Mouse (Mus musculus) stomach, embryonic 15.5 days (tissue): Measurements from ENCODE around the gene Pdzk1ip1. TPM values are rescaled to one million over a fixed set of nuclear protein-coding genes. Genes with fewer than 3 reads are reported as not detected.

ENCODE experiments used
- ATAC-seq: fragments of 200-750 bp; cut with Nextera tagmentation; 2 replicates; pipeline ENCODE4 v1.8.0; 2017; ENCODE audit warnings: low read depth, moderate number of reproducible peaks, moderate TSS enrichment; ENCODE audit not compliant: insufficient read depth, low FRiP score
- H3K27ac ChIP-seq: fragments of 300-500 bp; sonication (generic); 2 replicates; pipeline ENCODE4 v1.5.1; 2015; ENCODE audit warnings: mild to moderate bottlenecking, inconsistent platforms
- H3K27me3 ChIP-seq: fragments of 300-500 bp; sonication (generic); replicated peaks from 2 replicates; pipeline ENCODE4 v1.6.1; 2015; ENCODE audit warnings: inconsistent platforms
- H3K36me3 ChIP-seq: fragments of 300-500 bp; sonication (generic); 2 replicates; pipeline ENCODE4 v1.6.1; 2015; ENCODE audit warnings: inconsistent platforms
- H3K4me1 ChIP-seq: fragments of 300-500 bp; sonication (generic); 2 replicates; pipeline ENCODE4 v1.6.1; 2015; ENCODE audit warnings: inconsistent platforms
- H3K4me2 ChIP-seq: fragments of 300-500 bp; sonication (generic); 2 replicates; pipeline ENCODE4 v1.6.1; 2015; ENCODE audit warnings: mild to moderate bottlenecking, inconsistent platforms
- H3K4me3 ChIP-seq: fragments of 300-500 bp; sonication (generic); replicated peaks from 2 replicates; pipeline ENCODE4 v1.5.1; 2015; ENCODE audit warnings: inconsistent platforms
- H3K9ac ChIP-seq: fragments of 300-500 bp; sonication (generic); 2 replicates; pipeline ENCODE4 v1.6.1; 2015; ENCODE audit warnings: inconsistent platforms
- H3K9me3 ChIP-seq: fragments of 300-500 bp; sonication (generic); 2 replicates; pipeline ENCODE4 v1.6.1; 2016; ENCODE audit warnings: inconsistent platforms
- WGBS: fragments of 180-500 bp; shearing (Covaris S2); methylation state at CpG from one replicate; pipeline ENCODE4 v1.1.7; 2015; 5-methylcytosine and 5-hydroxymethylcytosine counted together
- polyA plus RNA-seq: library from polyadenylated mRNA; unstranded; fragments of >200 nt; fragmentation: Nextera tagmentation; extraction: Ambion mirVana; gene quantifications from 2 replicates; pipeline ENCODE4 v1.2.1, GENCODE M21; 2015

Pdzk1ip1 gene
- polyA plus RNA-seq, result 82.4 and 96.6 TPM in 2 replicates

DNA sequence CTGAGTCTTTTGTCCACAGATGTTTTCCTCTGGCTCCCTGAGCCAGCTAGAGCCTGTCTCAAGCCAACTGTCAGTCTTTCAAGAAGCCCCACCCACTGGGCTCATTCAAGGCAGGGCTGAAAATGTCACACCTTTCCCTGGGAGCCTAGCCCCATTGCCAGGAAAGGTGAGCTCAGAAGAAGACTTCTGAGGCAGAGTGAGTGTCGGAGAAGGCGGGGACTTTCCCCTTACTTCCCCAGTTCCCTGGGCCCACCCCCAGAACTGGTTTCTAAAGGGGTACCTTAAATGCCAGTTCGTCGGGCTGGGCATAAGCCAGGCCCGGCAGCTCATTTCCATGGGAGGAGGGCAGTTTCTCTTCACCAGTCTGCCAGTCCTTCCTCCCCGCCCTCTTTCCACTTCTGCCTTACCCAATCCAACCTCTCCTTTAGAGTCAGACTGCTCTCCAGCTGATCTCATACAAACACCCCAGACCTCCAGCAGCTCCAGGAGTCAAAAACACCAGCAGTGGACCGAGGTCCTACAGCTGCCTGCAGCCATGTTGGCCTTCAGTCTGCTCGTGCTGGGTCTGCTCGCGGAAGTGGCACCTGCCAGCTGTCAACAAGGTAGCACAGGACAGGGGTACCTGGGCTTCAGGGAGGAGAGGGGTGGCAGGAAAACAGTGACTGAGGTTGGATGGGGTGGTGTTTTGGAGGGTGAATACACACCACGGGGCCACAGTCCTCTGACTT is at the start of gene Pdzk1ip1:
Gene Pdzk1ip1, plus strand, starts transcription at position 98 of the 728 bp plus-strand sequence.
- peak; percentile 67 for ATAC-seq
- H3K36me3 ChIP-seq, result no peaks in the 10 kb centered on the region
- 16% methylated on average over 11 of the region's 11 CpGs for WGBS
- peak within 1 kb of the TSS; percentile 55 for H3K27ac ChIP-seq
- H3K4me3 ChIP-seq, result peak within 1 kb of the TSS; percentile 28
- no peaks in the 10 kb centered on the region for H3K9me3 ChIP-seq
- H3K4me1 ChIP-seq, result no peaks in the 10 kb centered on the region
- H3K9ac ChIP-seq, result no peak within 1 kb of the TSS; the same call in 1 of the 2 replicates
- peak within 1 kb of the TSS; percentile 46 for H3K4me2 ChIP-seq
- 0 out of 2 replicates have a peak, but pooled peaks cover 3% of the 10 kb centered on the region for H3K27me3 ChIP-seq

DNA sequence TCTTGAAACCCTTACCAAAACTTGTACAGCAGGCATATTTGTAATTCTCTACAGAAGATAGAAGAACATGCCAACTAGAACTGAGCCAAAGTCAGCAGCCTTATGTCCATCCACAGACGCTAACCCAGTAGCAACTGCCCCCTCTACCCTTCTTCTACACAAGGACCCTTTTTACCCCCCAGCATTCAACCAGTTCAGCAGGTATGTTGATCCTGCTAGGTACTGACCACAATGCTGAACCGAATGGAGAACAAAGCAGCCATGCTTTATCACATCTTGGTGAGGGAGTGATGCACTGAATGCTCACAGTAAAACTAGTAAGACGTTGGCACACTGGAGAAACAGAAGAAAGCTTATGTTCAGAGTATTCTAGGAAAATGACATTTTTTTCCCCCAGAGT is 42.9 kb upstream of the Pdzk1ip1 start:
- 74% methylated on average over 3 of the region's 3 CpGs for WGBS

DNA sequence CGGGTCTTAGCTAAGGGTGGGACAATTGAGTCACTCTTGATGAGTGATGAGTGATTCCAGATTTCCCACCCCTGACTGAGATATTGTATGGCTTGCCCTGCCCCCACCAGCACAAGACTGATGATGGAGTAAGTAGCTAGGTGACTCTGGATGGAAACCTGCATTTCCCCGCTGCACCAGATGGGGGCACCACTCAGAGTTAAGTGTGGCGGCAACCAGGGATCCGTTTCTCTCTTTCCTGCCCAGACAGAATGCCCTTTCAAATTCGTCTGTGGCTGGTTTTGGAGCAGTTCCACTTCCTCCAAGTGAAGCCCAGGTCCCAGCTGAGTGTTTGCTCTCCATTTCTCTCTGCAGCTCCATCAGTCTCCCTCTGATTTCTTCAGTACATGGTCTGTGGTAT is 40.8 kb upstream of the Pdzk1ip1 start:
- Histone ChIP-seq H3K27ac (no peak overlapping the region), H3K4me1 (0 out of 2 replicates have a peak, but pooled peaks cover 5% of the 10 kb centered on the region), H3K27me3 (peaks cover 31% of the 10 kb centered on the region), H3K9ac (no peak overlapping the region), H3K9me3 (no peaks in the 10 kb centered on the region), H3K4me2 (no peak overlapping the region), H3K36me3 (no peaks in the 10 kb centered on the region), H3K4me3 (no peak overlapping the region)
- ATAC-seq, result peak; percentile 48; the same call in 1 of the 2 replicates
- WGBS, result 3% methylated on average over 5 of the region's 5 CpGs

More for the DNA sequence above, 42.9 kb upstream of the Pdzk1ip1 start:
- H3K27me3 ChIP-seq, result peaks cover 14% of the 10 kb centered on the region
- no peaks in the 10 kb centered on the region for H3K9me3 ChIP-seq
- H3K4me3 ChIP-seq, result no peak overlapping the region
- H3K4me2 ChIP-seq, result no peak overlapping the region
- no peak for ATAC-seq
- H3K27ac ChIP-seq, result no peak overlapping the region
- H3K9ac ChIP-seq, result no peak overlapping the region
- H3K4me1 ChIP-seq, result no peaks in the 10 kb centered on the region
- peaks cover 11% of the 10 kb centered on the region for H3K36me3 ChIP-seq

- no peak overlapping the region for H3K4me3 ChIP-seq
- no peak overlapping the region for H3K27ac ChIP-seq
- H3K4me2 ChIP-seq, result no peak overlapping the region
- H3K4me1 ChIP-seq, result 0 out of 2 replicates have a peak, but pooled peaks cover 6% of the 10 kb centered on the region
- peak; percentile 68; the same call in 1 of the 2 replicates for ATAC-seq
- WGBS, result 57% methylated on average over 8 of the region's 8 CpGs
- no peak overlapping the region for H3K9ac ChIP-seq
- no peaks in the 10 kb centered on the region for H3K9me3 ChIP-seq
- H3K36me3 ChIP-seq, result no peaks in the 10 kb centered on the region
- peaks cover 35% of the 10 kb centered on the region for H3K27me3 ChIP-seq
These were observed 40.3 kb upstream of the Pdzk1ip1 start for GRCm38 (mm10) chr4:115048190-115048589.

DNA sequence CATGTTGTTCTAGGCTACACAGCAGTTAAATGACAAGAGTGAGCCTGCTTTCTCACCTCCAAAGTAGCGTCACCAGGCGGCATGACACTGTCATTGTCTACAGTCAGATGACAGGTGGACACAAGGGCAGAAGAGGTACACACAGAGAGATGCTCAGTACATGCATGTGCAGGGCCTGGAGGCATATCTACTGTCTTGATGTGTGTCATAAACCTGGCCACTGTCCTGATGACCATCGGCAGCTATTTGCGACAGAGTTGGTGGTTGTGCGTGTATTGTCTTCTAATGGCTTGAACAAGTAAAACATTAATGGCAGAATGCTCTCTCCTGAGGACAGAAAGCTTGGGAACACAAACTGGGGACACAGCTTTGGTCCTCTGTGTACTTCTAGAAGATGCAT is 37.3 kb upstream of the Pdzk1ip1 start:
- H3K4me3 ChIP-seq, result no peak overlapping the region
- H3K27me3 ChIP-seq, result peaks cover 61% of the 10 kb centered on the region
- H3K9me3 ChIP-seq, result no peaks in the 10 kb centered on the region
- WGBS, result 69% methylated on average over 5 of the region's 5 CpGs
- no peak overlapping the region for H3K9ac ChIP-seq
- ATAC-seq, result no peak
- H3K4me2 ChIP-seq, result no peak overlapping the region
- H3K4me1 ChIP-seq, result peaks cover 7% of the 10 kb centered on the region
- H3K36me3 ChIP-seq, result no peaks in the 10 kb centered on the region
- no peak overlapping the region for H3K27ac ChIP-seq

DNA sequence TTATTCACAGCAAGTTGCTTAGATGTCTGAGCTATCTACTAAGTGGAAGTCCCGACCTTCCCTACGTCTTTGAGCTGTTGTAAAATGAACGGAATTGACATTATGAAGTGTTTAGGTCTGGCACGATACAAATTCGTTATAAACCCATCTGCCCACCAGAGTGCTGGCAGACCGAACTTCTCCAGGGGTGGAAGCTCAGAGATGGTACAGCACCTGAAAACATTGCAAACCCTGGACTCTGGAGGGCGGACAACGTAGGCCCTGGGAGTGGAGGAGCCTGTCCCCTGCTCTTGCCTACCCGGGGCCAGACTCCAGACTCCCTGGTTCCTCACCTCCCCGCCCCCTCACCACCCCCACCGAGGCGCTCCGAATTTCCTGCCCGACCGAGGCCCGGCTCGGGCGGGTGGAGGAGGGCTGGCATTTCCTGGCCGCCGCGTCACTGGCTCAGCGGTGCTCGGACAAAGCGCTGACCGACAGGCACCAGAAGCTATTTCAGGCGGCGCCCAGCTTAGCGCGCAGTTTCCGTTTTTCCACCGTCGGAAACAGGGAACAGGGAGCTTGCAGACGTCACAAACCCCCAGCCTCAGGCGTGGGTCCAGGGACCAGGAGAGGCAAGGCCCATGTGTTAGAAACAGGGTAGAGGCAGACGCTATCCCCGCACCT is 36.0 kb upstream of the Pdzk1ip1 start:
- no peak overlapping the region for H3K9ac ChIP-seq
- WGBS, result 3% methylated on average over 35 of the region's 36 CpGs
- H3K27ac ChIP-seq, result no peak overlapping the region

DNA sequence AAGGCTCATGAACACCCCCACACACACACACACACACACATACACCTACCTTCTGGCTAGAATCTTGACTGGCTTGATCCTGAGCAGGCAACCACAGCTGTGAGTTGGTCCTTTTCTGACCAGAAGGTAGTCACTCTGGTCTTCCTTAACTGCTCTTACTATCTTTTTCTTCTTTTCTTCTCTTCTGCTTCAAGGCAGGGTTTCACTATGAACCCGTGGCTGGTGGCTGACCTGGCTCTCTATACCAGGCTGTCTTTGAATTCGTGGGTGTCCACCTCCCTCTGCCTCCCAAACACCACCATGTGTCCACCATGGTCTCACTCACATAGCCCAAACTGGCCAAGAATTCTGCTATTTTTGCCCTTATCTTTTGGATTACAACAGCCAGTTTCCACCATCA is 33.5 kb upstream of the Pdzk1ip1 start:
- Histone ChIP-seq H3K36me3 (no peaks in the 10 kb centered on the region), H3K4me3 (no peak overlapping the region), H3K27me3 (peaks cover 68% of the 10 kb centered on the region), H3K4me1 (peaks cover 18% of the 10 kb centered on the region), H3K4me2 (no peak overlapping the region), H3K9ac (no peak overlapping the region), H3K9me3 (no peaks in the 10 kb centered on the region), H3K27ac (no peak overlapping the region)
- ATAC-seq, result no peak
- 0% methylated on average over 2 of the region's 2 CpGs for WGBS

More for the DNA sequence above, 36.0 kb upstream of the Pdzk1ip1 start:
- ATAC-seq, result peak; percentile 49
- H3K9me3 ChIP-seq, result no peaks in the 10 kb centered on the region
- peak overlapping the region; percentile 31 for H3K4me3 ChIP-seq
- H3K4me1 ChIP-seq, result peaks cover 15% of the 10 kb centered on the region
- H3K4me2 ChIP-seq, result peak overlapping the region; percentile 52
- peaks cover 67% of the 10 kb centered on the region for H3K27me3 ChIP-seq
- no peaks in the 10 kb centered on the region for H3K36me3 ChIP-seq

DNA sequence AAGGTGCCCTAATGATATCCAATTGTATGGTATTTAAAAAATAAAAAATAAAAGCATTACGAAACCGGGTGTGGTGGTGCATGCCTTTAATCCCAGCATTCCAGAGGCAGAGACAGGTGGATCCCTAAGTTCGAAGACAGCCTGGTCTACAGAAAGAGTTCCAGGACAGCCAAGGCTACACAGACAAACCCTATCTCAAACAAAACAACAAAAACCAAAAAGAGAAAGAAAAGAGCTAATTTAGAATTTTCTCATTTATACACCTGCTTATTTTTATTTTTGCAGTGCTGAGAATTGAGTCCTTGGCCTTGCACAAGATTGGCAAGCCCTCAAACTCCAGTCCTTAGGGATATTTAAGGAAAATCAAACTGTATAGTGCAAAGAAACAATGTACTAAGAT is 32.8 kb upstream of the Pdzk1ip1 start:
- no peaks in the 10 kb centered on the region for H3K9me3 ChIP-seq
- 0 out of 2 replicates have a peak overlapping the region, but pooled peaks have one; percentile 63 for H3K4me2 ChIP-seq
- H3K4me3 ChIP-seq, result no peak overlapping the region
- no peak for ATAC-seq
- H3K4me1 ChIP-seq, result peaks cover 18% of the 10 kb centered on the region
- H3K36me3 ChIP-seq, result no peaks in the 10 kb centered on the region
- H3K9ac ChIP-seq, result no peak overlapping the region
- 29% methylated on average over 3 of the region's 3 CpGs for WGBS
- H3K27me3 ChIP-seq, result peaks cover 74% of the 10 kb centered on the region
- no peak overlapping the region for H3K27ac ChIP-seq

DNA sequence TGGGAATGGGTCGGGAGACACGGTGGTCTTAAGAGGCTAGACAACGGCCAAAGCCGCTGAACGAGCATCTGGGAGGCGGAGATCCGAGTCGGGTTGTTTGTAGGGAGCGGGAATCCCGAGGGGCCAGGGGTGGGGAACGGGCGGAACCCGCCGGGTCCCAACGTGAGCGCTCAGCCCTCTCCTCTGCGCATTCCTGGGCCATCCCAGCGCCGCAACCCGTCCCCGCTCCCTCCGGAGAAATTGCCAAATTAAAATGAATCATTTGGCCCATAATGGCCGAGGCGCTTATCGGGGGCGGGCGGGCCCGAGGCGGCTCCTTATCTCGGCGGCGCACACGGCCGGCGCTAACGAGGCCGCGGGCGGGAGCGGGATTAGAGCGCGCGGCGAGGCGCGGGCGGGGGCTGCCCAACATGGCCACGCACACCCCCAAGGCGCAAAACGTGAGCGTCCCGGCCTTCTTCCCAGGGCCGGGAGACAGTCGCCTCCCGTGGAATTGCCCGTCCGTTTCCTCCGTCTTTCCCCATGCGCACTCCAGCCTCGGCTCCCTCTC is 32.1 kb upstream of the Pdzk1ip1 start, which contains the start of gene Tal1:
Gene Tal1, plus strand, starts transcription at position 56 of the 550 bp plus-strand sequence.
- peaks cover 73% of the 10 kb centered on the region for H3K27me3 ChIP-seq
- H3K9me3 ChIP-seq, result no peaks in the 10 kb centered on the region
- H3K36me3 ChIP-seq, result no peaks in the 10 kb centered on the region
- peaks cover 18% of the 10 kb centered on the region for H3K4me1 ChIP-seq
- ATAC-seq, result peak; percentile 84
- peak within 1 kb of the TSS; percentile 39 for H3K4me3 ChIP-seq
- H3K4me2 ChIP-seq, result peak within 1 kb of the TSS; percentile 63
- no peak within 1 kb of the TSS for H3K9ac ChIP-seq
- no peak within 1 kb of the TSS; the same call in 1 of the 2 replicates for H3K27ac ChIP-seq
- 1% methylated on average over 60 of the region's 60 CpGs for WGBS

- H3K9me3 ChIP-seq, result no peaks in the 10 kb centered on the region
- peak; percentile 48; the same call in 1 of the 2 replicates for ATAC-seq
- H3K4me3 ChIP-seq, result peak overlapping the region; percentile 39
- peak overlapping the region; percentile 38; the same call in 1 of the 2 replicates for H3K27ac ChIP-seq
- H3K36me3 ChIP-seq, result no peaks in the 10 kb centered on the region
- peak overlapping the region; percentile 63 for H3K4me2 ChIP-seq
- peaks cover 74% of the 10 kb centered on the region for H3K27me3 ChIP-seq
- under 1% methylated on average over 48 of the region's 48 CpGs for WGBS
- peaks cover 18% of the 10 kb centered on the region for H3K4me1 ChIP-seq
- no peak overlapping the region for H3K9ac ChIP-seq
These were observed 31.4 kb upstream of the Pdzk1ip1 start for GRCm38 (mm10) chr4:115056921-115057673.

- peak overlapping the region; percentile 39 for H3K4me3 ChIP-seq
- 0 out of 2 replicates have a peak overlapping the region, but pooled peaks have one; percentile 38 for H3K27ac ChIP-seq
- peak overlapping the region; percentile 63 for H3K4me2 ChIP-seq
- 2% methylated on average over 33 of the region's 33 CpGs for WGBS
- peaks cover 74% of the 10 kb centered on the region for H3K27me3 ChIP-seq
- no peaks in the 10 kb centered on the region for H3K36me3 ChIP-seq
- H3K9ac ChIP-seq, result no peak overlapping the region
- H3K9me3 ChIP-seq, result no peaks in the 10 kb centered on the region
- peaks cover 17% of the 10 kb centered on the region for H3K4me1 ChIP-seq
- ATAC-seq, result no peak
These were observed 30.7 kb upstream of the Pdzk1ip1 start for GRCm38 (mm10) chr4:115057674-115058316.
